Mouse (Mus musculus) limb, embryonic 13.5 days (tissue): Measurements from ENCODE around the gene Tinf2. TPM values are rescaled to one million over a fixed set of nuclear protein-coding genes. Genes with fewer than 3 reads are reported as not detected.
A peak's percentile ranks its signal among the peaks of the same experiment; 100 is the strongest.

Experiments used
- ATAC-seq: fragments of 200-750 bp; cut with Nextera tagmentation; 2 replicates; pipeline ENCODE4 v1.8.0; 2017; ENCODE audit warnings: low read depth, moderate number of reproducible peaks, moderate TSS enrichment; ENCODE audit not compliant: low FRiP score
- H3K27ac ChIP-seq: fragments of 300-500 bp; sonication (generic); 2 replicates; pipeline ENCODE4 v1.5.1; 2015; ENCODE audit warnings: inconsistent platforms, mild to moderate bottlenecking, moderate library complexity
- H3K27me3 ChIP-seq: fragments of 300-500 bp; sonication (generic); 2 replicates; pipeline ENCODE4 v1.6.1; 2015; ENCODE audit warnings: mild to moderate bottlenecking, inconsistent platforms
- H3K36me3 ChIP-seq: fragments of 300-500 bp; sonication (generic); 2 replicates; pipeline ENCODE4 v1.6.1; 2015; ENCODE audit warnings: inconsistent platforms, mild to moderate bottlenecking, moderate library complexity
- H3K4me1 ChIP-seq: fragments of 300-500 bp; sonication (generic); 2 replicates; pipeline ENCODE4 v1.6.1; 2015; ENCODE audit warnings: inconsistent platforms
- H3K4me2 ChIP-seq: fragments of 300-500 bp; sonication (generic); replicated peaks from 2 replicates; pipeline ENCODE4 v1.6.1; 2015; ENCODE audit warnings: inconsistent platforms, mild to moderate bottlenecking, moderate library complexity
- H3K4me3 ChIP-seq: fragments of 300-500 bp; sonication (generic); 2 replicates; pipeline ENCODE4 v1.5.1; 2015; ENCODE audit warnings: moderate library complexity, mild to moderate bottlenecking, inconsistent platforms
- H3K9ac ChIP-seq: fragments of 300-500 bp; sonication (generic); 2 replicates; pipeline ENCODE4 v1.6.1; 2015; ENCODE audit warnings: mild to moderate bottlenecking, inconsistent platforms
- H3K9me3 ChIP-seq: fragments of 300-500 bp; sonication (generic); 2 replicates; pipeline ENCODE4 v1.6.1; 2016; ENCODE audit warnings: inconsistent platforms
- WGBS: fragments of 180-500 bp; shearing (Covaris S2); methylation state at CpG from one replicate; pipeline ENCODE4 v1.1.7; 2015; 5-methylcytosine and 5-hydroxymethylcytosine counted together
- polyA plus RNA-seq: library from polyadenylated mRNA; unstranded; fragments of >200 nt; fragmentation: Nextera tagmentation; extraction: Ambion mirVana; gene quantifications from 2 replicates; pipeline ENCODE4 v1.2.1, GENCODE M21; 2015

Tinf2 gene
- polyA plus RNA-seq, 1 experiment from 2014 or later: 43.4 TPM

- Histone ChIP-seq H3K4me2 (no peak overlapping the region), H3K27me3 (no peaks in the 10 kb centered on the region), H3K9me3 (no peaks in the 10 kb centered on the region), H3K27ac (no peak overlapping the region), H3K4me3 (no peak overlapping the region), H3K4me1 (peaks cover 14% of the 10 kb centered on the region; the same call in 1 of the 2 replicates), H3K9ac (peak overlapping the region; percentile 21; the same call in 1 of the 2 replicates), H3K36me3 (peaks cover 40% of the 10 kb centered on the region)
- 90% methylated on average over 6 of the region's 6 CpGs for WGBS
- no peak for ATAC-seq
Observed at GRCm38 (mm10) chr14:55719737-55720136, 38.1 kb upstream of the Tinf2 start.

GRCm38 (mm10) chr14:55716884-55717283 lies 35.3 kb upstream of the Tinf2 start:
- Histone ChIP-seq H3K9me3 (no peaks in the 10 kb centered on the region), H3K4me3 (no peak overlapping the region), H3K27me3 (peaks cover 24% of the 10 kb centered on the region), H3K4me2 (no peak overlapping the region), H3K27ac (no peak overlapping the region), H3K36me3 (peaks cover 40% of the 10 kb centered on the region), H3K4me1 (peaks cover 22% of the 10 kb centered on the region), H3K9ac (no peak overlapping the region)
- WGBS: 73% methylated on average over 8 of the region's 8 CpGs
- ATAC-seq: no peak

GRCm38 (mm10) chr14:55716271-55716670 lies 34.7 kb upstream of the Tinf2 start:
- no peak overlapping the region for H3K9ac ChIP-seq
- no peak overlapping the region for H3K27ac ChIP-seq
- ATAC-seq: no peak
- 85% methylated on average over 6 of the region's 6 CpGs for WGBS
- H3K4me1 ChIP-seq: peaks cover 19% of the 10 kb centered on the region
- peaks cover 30% of the 10 kb centered on the region for H3K27me3 ChIP-seq
- H3K36me3 ChIP-seq: peaks cover 40% of the 10 kb centered on the region
- no peaks in the 10 kb centered on the region for H3K9me3 ChIP-seq
- H3K4me2 ChIP-seq: no peak overlapping the region
- H3K4me3 ChIP-seq: no peak overlapping the region

GRCm38 (mm10) chr14:55714893-55715292 lies 33.3 kb upstream of the Tinf2 start:
- Histone ChIP-seq H3K4me2 (no peak overlapping the region), H3K4me1 (peaks cover 12% of the 10 kb centered on the region), H3K36me3 (peaks cover 37% of the 10 kb centered on the region), H3K27me3 (peaks cover 30% of the 10 kb centered on the region), H3K9me3 (no peaks in the 10 kb centered on the region), H3K4me3 (no peak overlapping the region), H3K27ac (no peak overlapping the region), H3K9ac (no peak overlapping the region)
- WGBS: 30% methylated on average over 6 of the region's 6 CpGs
- no peak for ATAC-seq

GRCm38 (mm10) chr14:55713729-55714122 lies 32.1 kb upstream of the Tinf2 start, which contains the start of gene Tgm1:
TSS of gene Tgm1 (minus strand) at chr14:55713926.
- peak within 1 kb of the TSS; percentile 32 for H3K9ac ChIP-seq

GRCm38 (mm10) chr14:55713007-55713728 lies 31.5 kb upstream of the Tinf2 start:
- H3K4me1 ChIP-seq: peaks cover 12% of the 10 kb centered on the region
- peaks cover 22% of the 10 kb centered on the region for H3K36me3 ChIP-seq
- no peaks in the 10 kb centered on the region for H3K9me3 ChIP-seq
- H3K27me3 ChIP-seq: peaks cover 30% of the 10 kb centered on the region
- H3K27ac ChIP-seq: no peak overlapping the region
- WGBS: 12% methylated on average over 25 of the region's 25 CpGs
- H3K9ac ChIP-seq: peak overlapping the region; percentile 32
- peak overlapping the region; percentile 31 for H3K4me3 ChIP-seq
- peak overlapping the region; percentile 58 for H3K4me2 ChIP-seq
- ATAC-seq: no peak

More at GRCm38 (mm10) chr14:55713729-55714122, 32.1 kb upstream of the Tinf2 start, which contains the start of gene Tgm1:
- WGBS: 18% methylated on average over 4 of the region's 4 CpGs
- Histone ChIP-seq H3K4me1 (peaks cover 12% of the 10 kb centered on the region), H3K27ac (no peak within 1 kb of the TSS), H3K4me2 (peak within 1 kb of the TSS; percentile 58), H3K36me3 (peaks cover 27% of the 10 kb centered on the region), H3K27me3 (peaks cover 30% of the 10 kb centered on the region), H3K4me3 (peak within 1 kb of the TSS; percentile 31), H3K9me3 (no peaks in the 10 kb centered on the region)
- ATAC-seq: no peak

- no peak for ATAC-seq
- Histone ChIP-seq H3K27ac (no peak overlapping the region), H3K27me3 (peaks cover 30% of the 10 kb centered on the region), H3K36me3 (peaks cover 10% of the 10 kb centered on the region), H3K4me2 (0 out of 2 replicates have a peak overlapping the region, but pooled peaks have one; percentile 28), H3K4me3 (no peak overlapping the region), H3K9me3 (no peaks in the 10 kb centered on the region), H3K9ac (no peak overlapping the region), H3K4me1 (peaks cover 12% of the 10 kb centered on the region)
- WGBS: 79% methylated on average over 7 of the region's 7 CpGs
Observed at GRCm38 (mm10) chr14:55711786-55712185, 30.2 kb upstream of the Tinf2 start.

- 75% methylated on average over 4 of the region's 4 CpGs for WGBS
- no peak overlapping the region for H3K4me2 ChIP-seq
Observed at GRCm38 (mm10) chr14:55709509-55709908, 27.9 kb upstream of the Tinf2 start.

GRCm38 (mm10) chr14:55707397-55707796 lies 25.8 kb upstream of the Tinf2 start:
- H3K4me2 ChIP-seq: no peak overlapping the region
- no peaks in the 10 kb centered on the region for H3K9me3 ChIP-seq
- H3K27ac ChIP-seq: no peak overlapping the region
- no peak overlapping the region for H3K4me3 ChIP-seq
- 0 out of 2 replicates have a peak, but pooled peaks cover 5% of the 10 kb centered on the region for H3K4me1 ChIP-seq
- no peak overlapping the region for H3K9ac ChIP-seq
- WGBS: 84% methylated on average over 5 of the region's 5 CpGs
- no peaks in the 10 kb centered on the region for H3K36me3 ChIP-seq
- peaks cover 10% of the 10 kb centered on the region for H3K27me3 ChIP-seq
- no peak for ATAC-seq

More at GRCm38 (mm10) chr14:55709509-55709908, 27.9 kb upstream of the Tinf2 start:
- Histone ChIP-seq H3K36me3 (no peaks in the 10 kb centered on the region), H3K27ac (no peak overlapping the region), H3K9me3 (no peaks in the 10 kb centered on the region), H3K9ac (no peak overlapping the region), H3K27me3 (peaks cover 30% of the 10 kb centered on the region), H3K4me3 (no peak overlapping the region), H3K4me1 (peaks cover 12% of the 10 kb centered on the region)
- ATAC-seq: no peak

- H3K27me3 ChIP-seq: no peaks in the 10 kb centered on the region
- no peaks in the 10 kb centered on the region for H3K36me3 ChIP-seq
- 0 out of 2 replicates have a peak, but pooled peaks cover 5% of the 10 kb centered on the region for H3K4me1 ChIP-seq
- H3K9me3 ChIP-seq: no peaks in the 10 kb centered on the region
- WGBS: 85% methylated on average over 8 of the region's 8 CpGs
- H3K9ac ChIP-seq: no peak overlapping the region
- H3K4me3 ChIP-seq: no peak overlapping the region
- H3K27ac ChIP-seq: no peak overlapping the region
- ATAC-seq: no peak
- no peak overlapping the region for H3K4me2 ChIP-seq
Observed at GRCm38 (mm10) chr14:55706051-55706600, 24.5 kb upstream of the Tinf2 start.

- no peak for ATAC-seq
- H3K36me3 ChIP-seq: no peaks in the 10 kb centered on the region
- H3K27ac ChIP-seq: no peak overlapping the region
- H3K4me1 ChIP-seq: 0 out of 2 replicates have a peak, but pooled peaks cover 5% of the 10 kb centered on the region
- H3K9ac ChIP-seq: no peak overlapping the region
- H3K4me3 ChIP-seq: no peak overlapping the region
- WGBS: 44% methylated on average over 6 of the region's 6 CpGs
- no peaks in the 10 kb centered on the region for H3K9me3 ChIP-seq
- no peak overlapping the region for H3K4me2 ChIP-seq
- no peaks in the 10 kb centered on the region for H3K27me3 ChIP-seq
Observed at GRCm38 (mm10) chr14:55702761-55703160, 21.1 kb upstream of the Tinf2 start.

- Histone ChIP-seq H3K4me1 (0 out of 2 replicates have a peak, but pooled peaks cover 5% of the 10 kb centered on the region), H3K27ac (no peak overlapping the region), H3K27me3 (no peaks in the 10 kb centered on the region), H3K4me2 (no peak overlapping the region), H3K36me3 (no peaks in the 10 kb centered on the region), H3K4me3 (no peak overlapping the region), H3K9ac (no peak overlapping the region), H3K9me3 (no peaks in the 10 kb centered on the region)
- no peak for ATAC-seq
- WGBS: 64% methylated on average over 9 of the region's 9 CpGs
Observed at GRCm38 (mm10) chr14:55701131-55701530, 19.5 kb upstream of the Tinf2 start.
